Mouse (Mus musculus): Measurements from ENCODE around the gene Rpgrip1l. TPM values are rescaled to one million over a fixed set of nuclear protein-coding genes. Genes with fewer than 3 reads are reported as not detected.

Gene Rpgrip1l
- total and polyA plus RNA-seq, 3 experiments, result 0.26 to 6.6 (median 5.6) TPM

GRCm38 (mm10) chr8:91340746-91341145 is 27.7 kb upstream of the Rpgrip1l start:
- TF ChIP-seq TAL1 (conservative IDR thresholded peaks at IDR 0.05; ENCODE audit: low read depth, low read length), result no peak
- no peak for TF ChIP-seq GATA2 (IDR thresholded peaks at IDR 0.05; ENCODE audit: borderline replicate concordance, low read depth, low read length)
- TF ChIP-seq GATA1 (IDR thresholded peaks at IDR 0.05; ENCODE audit: borderline replicate concordance, low read length), result no peak
- no peak for TF ChIP-seq POLR2AphosphoS5 (IDR thresholded peaks at IDR 0.05; ENCODE audit: insufficient replicate concordance, low read depth, low read length)
- no peak for TF ChIP-seq CTCF (IDR thresholded peaks at IDR 0.05; ENCODE audit: low read depth, low read length)
- no peak for ATAC-seq (ENCODE audit: extremely low read depth, insufficient number of reproducible peaks, low FRiP score, poor library complexity, severe bottlenecking)
- H3K36me3 ChIP-seq (replicated peaks), result peaks cover 36% of the 10 kb centered on the region

GRCm38 (mm10) chr8:91339651-91340050 is 26.6 kb upstream of the Rpgrip1l start:
- Histone ChIP-seq H3K4me3 (ENCODE audit: low read depth, low read length) (no peak overlapping the region), H3K27me3 (ENCODE audit: insufficient read depth, low read length) (no peaks in the 10 kb centered on the region), H3K9me3 (replicated peaks) (0 out of 2 replicates have a peak, but pooled peaks cover 2% of the 10 kb centered on the region), H3K36me3 (replicated peaks) (peaks cover 30% of the 10 kb centered on the region), H3K4me1 (ENCODE audit: insufficient read depth, low read depth, low read length) (peaks cover 3% of the 10 kb centered on the region; the same call in 1 of the 2 replicates)
- DNase-seq (ENCODE audit: low spot score), result no peak
- no peak for TF ChIP-seq POLR2AphosphoS5 (IDR thresholded peaks at IDR 0.05; ENCODE audit: insufficient replicate concordance, low read depth, low read length)
- TF ChIP-seq CTCF (IDR thresholded peaks at IDR 0.05; ENCODE audit: low read depth, low read length), result no peak
- no peak for TF ChIP-seq GATA1 (IDR thresholded peaks at IDR 0.05; ENCODE audit: borderline replicate concordance, low read length)
- TF ChIP-seq TAL1 (conservative IDR thresholded peaks at IDR 0.05; ENCODE audit: low read depth, low read length), result no peak
- no peak for TF ChIP-seq GATA2 (IDR thresholded peaks at IDR 0.05; ENCODE audit: borderline replicate concordance, low read depth, low read length)
- no peak for ATAC-seq (ENCODE audit: extremely low read depth, insufficient number of reproducible peaks, low FRiP score, poor library complexity, severe bottlenecking)

More at GRCm38 (mm10) chr8:91340746-91341145, 27.7 kb upstream of the Rpgrip1l start:
- Histone ChIP-seq H3K9me3 (replicated peaks) (0 out of 2 replicates have a peak, but pooled peaks cover 2% of the 10 kb centered on the region), H3K27me3 (ENCODE audit: insufficient read depth, low read length) (no peaks in the 10 kb centered on the region), H3K4me3 (ENCODE audit: low read depth, low read length) (no peak overlapping the region), H3K4me1 (ENCODE audit: insufficient read depth, low read depth, low read length) (peaks cover 4% of the 10 kb centered on the region; the same call in 1 of the 2 replicates)
- no peak for DNase-seq (ENCODE audit: low spot score)

GRCm38 (mm10) chr8:91338389-91339154 is 25.5 kb upstream of the Rpgrip1l start:
- Histone ChIP-seq H3K36me3 (replicated peaks) (peaks cover 27% of the 10 kb centered on the region), H3K27me3 (ENCODE audit: insufficient read depth, low read length) (no peaks in the 10 kb centered on the region), H3K4me3 (ENCODE audit: low read depth, low read length) (no peak overlapping the region), H3K9me3 (replicated peaks) (0 out of 2 replicates have a peak, but pooled peaks cover 2% of the 10 kb centered on the region), H3K4me1 (ENCODE audit: insufficient read depth, low read depth, low read length) (no peaks in the 10 kb centered on the region)
- ATAC-seq (ENCODE audit: extremely low read depth, insufficient number of reproducible peaks, low FRiP score, poor library complexity, severe bottlenecking), result no peak
- no peak for DNase-seq (ENCODE audit: low spot score)
- TF ChIP-seq TAL1 (conservative IDR thresholded peaks at IDR 0.05; ENCODE audit: low read depth, low read length) (no peak), GATA2 (IDR thresholded peaks at IDR 0.05; ENCODE audit: borderline replicate concordance, low read depth, low read length) (no peak), CTCF (IDR thresholded peaks at IDR 0.05; ENCODE audit: low read depth, low read length) (no peak), GATA1 (IDR thresholded peaks at IDR 0.05; ENCODE audit: borderline replicate concordance, low read length) (no peak), POLR2AphosphoS5 (IDR thresholded peaks at IDR 0.05; ENCODE audit: insufficient replicate concordance, low read depth, low read length) (no peak)

GRCm38 (mm10) chr8:91329461-91329850 is 16.4 kb upstream of the Rpgrip1l start:
- no peak for DNase-seq (ENCODE audit: low spot score)
- ATAC-seq (ENCODE audit: extremely low read depth, insufficient number of reproducible peaks, low FRiP score, poor library complexity, severe bottlenecking), result no peak
- Histone ChIP-seq H3K36me3 (replicated peaks) (peaks cover 35% of the 10 kb centered on the region), H3K4me3 (ENCODE audit: low read depth, low read length) (no peak overlapping the region), H3K9me3 (replicated peaks) (no peaks in the 10 kb centered on the region), H3K4me1 (ENCODE audit: insufficient read depth, low read depth, low read length) (peaks cover 7% of the 10 kb centered on the region; the same call in 1 of the 2 replicates), H3K27me3 (ENCODE audit: insufficient read depth, low read length) (no peaks in the 10 kb centered on the region)
- no peak for TF ChIP-seq CTCF (IDR thresholded peaks at IDR 0.05; ENCODE audit: low read depth, low read length)
- no peak for TF ChIP-seq GATA1 (IDR thresholded peaks at IDR 0.05; ENCODE audit: borderline replicate concordance, low read length)
- TF ChIP-seq TAL1 (conservative IDR thresholded peaks at IDR 0.05; ENCODE audit: low read depth, low read length), result no peak
- TF ChIP-seq GATA2 (IDR thresholded peaks at IDR 0.05; ENCODE audit: borderline replicate concordance, low read depth, low read length), result no peak
- no peak for TF ChIP-seq POLR2AphosphoS5 (IDR thresholded peaks at IDR 0.05; ENCODE audit: insufficient replicate concordance, low read depth, low read length)

- peaks cover 7% of the 10 kb centered on the region; the same call in 1 of the 2 replicates for H3K4me1 ChIP-seq (ENCODE audit: insufficient read depth, low read depth, low read length)
- H3K27me3 ChIP-seq (ENCODE audit: insufficient read depth, low read length), result no peaks in the 10 kb centered on the region
- H3K4me3 ChIP-seq (ENCODE audit: low read depth, low read length), result no peak overlapping the region
- H3K9me3 ChIP-seq (replicated peaks), result no peaks in the 10 kb centered on the region
- peaks cover 38% of the 10 kb centered on the region for H3K36me3 ChIP-seq (replicated peaks)
- ATAC-seq (ENCODE audit: extremely low read depth, insufficient number of reproducible peaks, low FRiP score, poor library complexity, severe bottlenecking), result no peak
- no peak for DNase-seq (ENCODE audit: low spot score)
- TF ChIP-seq POLR2AphosphoS5 (IDR thresholded peaks at IDR 0.05; ENCODE audit: insufficient replicate concordance, low read depth, low read length) (no peak), CTCF (IDR thresholded peaks at IDR 0.05; ENCODE audit: low read depth, low read length) (no peak), GATA1 (IDR thresholded peaks at IDR 0.05; ENCODE audit: borderline replicate concordance, low read length) (no peak), TAL1 (conservative IDR thresholded peaks at IDR 0.05; ENCODE audit: low read depth, low read length) (no peak), GATA2 (IDR thresholded peaks at IDR 0.05; ENCODE audit: borderline replicate concordance, low read depth, low read length) (no peak)
Measured at GRCm38 (mm10) chr8:91329056-91329455, 16.0 kb upstream of the Rpgrip1l start.

DNA sequence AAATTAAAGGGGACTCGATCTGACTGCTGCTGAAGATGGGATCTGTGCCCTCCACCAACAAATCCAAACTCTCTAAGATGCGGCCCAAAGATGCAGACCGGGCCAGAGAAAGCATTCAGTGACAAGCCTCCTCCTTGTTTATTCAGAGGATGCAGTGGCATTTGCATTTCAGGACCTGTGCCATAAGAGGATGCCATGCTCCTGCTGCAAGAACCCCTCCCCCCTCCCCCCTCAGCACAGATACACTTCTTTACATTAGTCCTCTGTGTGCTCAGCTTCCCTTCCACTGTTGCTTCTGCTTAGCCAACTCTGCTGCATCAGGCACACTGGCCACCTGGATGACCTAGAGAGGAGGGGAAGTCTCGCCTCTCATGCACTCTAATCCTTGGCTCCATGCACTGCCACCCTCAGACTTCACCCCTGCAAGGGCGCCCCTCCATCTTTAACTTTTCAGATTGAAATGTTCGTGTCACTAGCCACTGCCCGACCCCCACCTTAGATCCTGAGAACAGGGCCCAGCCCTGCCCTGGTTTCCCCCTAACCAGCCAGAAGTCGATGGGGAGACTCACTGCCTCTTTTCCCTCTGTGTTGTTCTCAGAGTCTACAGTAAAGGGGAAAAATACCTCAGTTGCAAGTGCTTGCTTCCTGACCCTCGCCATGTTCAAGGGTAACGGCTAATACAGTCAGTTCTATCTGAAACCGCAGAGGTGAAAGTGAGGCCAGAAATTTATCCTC is 14.6 kb upstream of the Rpgrip1l start:
- peaks cover 7% of the 10 kb centered on the region; the same call in 1 of the 2 replicates for H3K4me1 ChIP-seq (ENCODE audit: insufficient read depth, low read depth, low read length)
- no peaks in the 10 kb centered on the region for H3K9me3 ChIP-seq (replicated peaks)
- no peak overlapping the region for H3K4me3 ChIP-seq (ENCODE audit: low read depth, low read length)
- TF ChIP-seq POLR2AphosphoS5 (IDR thresholded peaks at IDR 0.05; ENCODE audit: insufficient replicate concordance, low read depth, low read length), result no peak
- H3K36me3 ChIP-seq (replicated peaks), result peaks cover 49% of the 10 kb centered on the region
- no peaks in the 10 kb centered on the region for H3K27me3 ChIP-seq (ENCODE audit: insufficient read depth, low read length)
- DNase-seq (ENCODE audit: low spot score), result no peak
- ATAC-seq (ENCODE audit: extremely low read depth, insufficient number of reproducible peaks, low FRiP score, poor library complexity, severe bottlenecking), result no peak

Measured in G1E (cell line).